Mouse (Mus musculus) embryonic facial prominence, embryonic 12.5 days (tissue): ENCODE measurements around the gene Pitpnc1. TPM values are rescaled to one million over a fixed set of nuclear protein-coding genes. Genes with fewer than 3 reads are reported as not detected.
"Not testable (repeated sequence)": the region's sequence is repeated elsewhere in the genome, so short reads cannot be mapped to it uniquely, and the experiment has no call there.

ENCODE experiments used
- ATAC-seq: fragments of 200-750 bp; cut with Nextera tagmentation; 2 replicates; pipeline ENCODE4 v1.8.0; 2017; ENCODE audit not compliant: insufficient number of reproducible peaks, insufficient read depth, low FRiP score, low TSS enrichment
- H3K27ac ChIP-seq: fragments of 300-500 bp; sonication (generic); 2 replicates; pipeline ENCODE4 v1.5.1; 2016; ENCODE audit warnings: mild to moderate bottlenecking
- H3K27me3 ChIP-seq: fragments of 300-500 bp; sonication (generic); 2 replicates; pipeline ENCODE4 v1.6.1; 2016; ENCODE audit warnings: mild to moderate bottlenecking, moderate library complexity
- H3K36me3 ChIP-seq: fragments of 300-500 bp; sonication (generic); 2 replicates; pipeline ENCODE4 v1.6.1; 2016; ENCODE audit warnings: mild to moderate bottlenecking
- H3K4me1 ChIP-seq: fragments of 300-500 bp; sonication (generic); 2 replicates; pipeline ENCODE4 v1.6.1; 2016
- H3K4me2 ChIP-seq: fragments of 300-500 bp; sonication (generic); replicated peaks from 2 replicates; pipeline ENCODE4 v1.6.1; 2016; ENCODE audit warnings: mild to moderate bottlenecking, moderate library complexity
- H3K4me3 ChIP-seq: fragments of 300-500 bp; sonication (generic); 2 replicates; pipeline ENCODE4 v1.5.1; 2016; ENCODE audit warnings: mild to moderate bottlenecking
- H3K9ac ChIP-seq: fragments of 300-500 bp; sonication (generic); 2 replicates; pipeline ENCODE4 v1.6.1; 2016; ENCODE audit warnings: mild to moderate bottlenecking, moderate library complexity
- H3K9me3 ChIP-seq: fragments of 300-500 bp; sonication (generic); 2 replicates; pipeline ENCODE4 v1.6.1; 2016; ENCODE audit warnings: mild to moderate bottlenecking, moderate library complexity
- WGBS: fragments of 180-500 bp; shearing (Covaris S2); methylation state at CpG from one replicate; pipeline ENCODE4 v1.1.7; 2016; 5-methylcytosine and 5-hydroxymethylcytosine counted together
- polyA plus RNA-seq: library from polyadenylated mRNA; unstranded; fragments of >200 nt; fragmentation: Nextera tagmentation; extraction: Ambion mirVana; gene quantifications from 2 replicates; pipeline ENCODE4 v1.2.1, GENCODE M21; 2016

Gene Pitpnc1
- 36.3 and 41.6 TPM in 2 replicates for polyA plus RNA-seq

- Histone ChIP-seq H3K9me3 (no peaks in the 10 kb centered on the region), H3K9ac (peak within 1 kb of the TSS; percentile 89), H3K27me3 (no peaks in the 10 kb centered on the region), H3K4me3 (peak within 1 kb of the TSS; percentile 84), H3K4me1 (peaks cover 25% of the 10 kb centered on the region), H3K36me3 (no peaks in the 10 kb centered on the region), H3K4me2 (peak within 1 kb of the TSS; percentile 72), H3K27ac (peak within 1 kb of the TSS; percentile 98)
- peak; percentile 86 for ATAC-seq
- WGBS: under 1% methylated on average over 37 of the region's 37 CpGs
Observed at GRCm38 (mm10) chr11:107470521-107471041, at the start of gene Pitpnc1. Gene Pitpnc1, minus strand, starts transcription at chr11:107470699.

GRCm38 (mm10) chr11:107518645-107519429 is 48.3 kb upstream of the Pitpnc1 start:
- Histone ChIP-seq H3K4me1 (no peaks in the 10 kb centered on the region), H3K36me3 (no peaks in the 10 kb centered on the region), H3K4me3 (no peak overlapping the region), H3K4me2 (no peak overlapping the region), H3K9me3 (no peaks in the 10 kb centered on the region), H3K27me3 (no peaks in the 10 kb centered on the region), H3K27ac (no peak overlapping the region), H3K9ac (no peak overlapping the region)
- no peak for ATAC-seq
- 74% methylated on average over 5 of the region's 5 CpGs for WGBS

- Histone ChIP-seq H3K9me3 (no peaks in the 10 kb centered on the region), H3K27me3 (no peaks in the 10 kb centered on the region), H3K4me1 (no peaks in the 10 kb centered on the region), H3K4me2 (no peak overlapping the region), H3K36me3 (no peaks in the 10 kb centered on the region), H3K4me3 (no peak overlapping the region), H3K27ac (no peak overlapping the region), H3K9ac (no peak overlapping the region)
- WGBS: 93% methylated on average over 2 of the region's 2 CpGs
- no peak for ATAC-seq
Observed at GRCm38 (mm10) chr11:107516387-107516786, 45.9 kb upstream of the Pitpnc1 start.

GRCm38 (mm10) chr11:107513047-107513446 is 42.5 kb upstream of the Pitpnc1 start:
- Histone ChIP-seq H3K9me3 (no peaks in the 10 kb centered on the region), H3K4me3 (no peak overlapping the region), H3K36me3 (no peaks in the 10 kb centered on the region), H3K4me2 (no peak overlapping the region), H3K9ac (no peak overlapping the region), H3K27ac (no peak overlapping the region), H3K27me3 (peaks cover 6% of the 10 kb centered on the region; the same call in 1 of the 2 replicates), H3K4me1 (peaks cover 14% of the 10 kb centered on the region)
- WGBS: 79% methylated on average over 10 of the region's 10 CpGs
- no peak for ATAC-seq

GRCm38 (mm10) chr11:107511954-107512353 is 41.5 kb upstream of the Pitpnc1 start:
- not testable (repeated sequence) for H3K27ac ChIP-seq, H3K27me3 ChIP-seq, H3K4me3 ChIP-seq, H3K9me3 ChIP-seq, H3K4me2 ChIP-seq, H3K36me3 ChIP-seq, H3K9ac ChIP-seq, ATAC-seq
- peaks cover 14% of the 10 kb centered on the region for H3K4me1 ChIP-seq
- WGBS: 47% methylated on average over 5 of the region's 5 CpGs

- H3K9me3 ChIP-seq: no peaks in the 10 kb centered on the region
- no peaks in the 10 kb centered on the region for H3K36me3 ChIP-seq
- peak overlapping the region; percentile 34 for H3K4me2 ChIP-seq
- H3K4me3 ChIP-seq: 0 out of 2 replicates have a peak overlapping the region, but pooled peaks have one; percentile 13
- H3K4me1 ChIP-seq: peaks cover 14% of the 10 kb centered on the region
- peak overlapping the region; percentile 20 for H3K9ac ChIP-seq
- H3K27me3 ChIP-seq: peaks cover 6% of the 10 kb centered on the region; the same call in 1 of the 2 replicates
- ATAC-seq: no peak
- H3K27ac ChIP-seq: no peak overlapping the region
- WGBS: 4% methylated on average over 18 of the region's 18 CpGs
Observed at GRCm38 (mm10) chr11:107510362-107511269, 40.1 kb upstream of the Pitpnc1 start.

GRCm38 (mm10) chr11:107509631-107510338 is 39.3 kb upstream of the Pitpnc1 start:
- peaks cover 6% of the 10 kb centered on the region; the same call in 1 of the 2 replicates for H3K27me3 ChIP-seq
- 8% methylated on average over 11 of the region's 11 CpGs for WGBS
- peaks cover 14% of the 10 kb centered on the region for H3K4me1 ChIP-seq
- H3K9me3 ChIP-seq: peaks cover 4% of the 10 kb centered on the region; the same call in 1 of the 2 replicates
- no peak for ATAC-seq
- no peak overlapping the region for H3K27ac ChIP-seq
- no peak overlapping the region for H3K9ac ChIP-seq
- peak overlapping the region; percentile 27; the same call in 1 of the 2 replicates for H3K4me2 ChIP-seq
- no peak overlapping the region for H3K4me3 ChIP-seq
- no peaks in the 10 kb centered on the region for H3K36me3 ChIP-seq

- H3K9me3 ChIP-seq: peaks cover 4% of the 10 kb centered on the region; the same call in 1 of the 2 replicates
- ATAC-seq: no peak
- H3K36me3 ChIP-seq: no peaks in the 10 kb centered on the region; the same call in 1 of the 2 replicates
- no peak overlapping the region for H3K4me2 ChIP-seq
- peaks cover 14% of the 10 kb centered on the region for H3K4me1 ChIP-seq
- WGBS: 69% methylated on average over 1 of the region's 1 CpGs
- no peak overlapping the region for H3K27ac ChIP-seq
- no peak overlapping the region for H3K4me3 ChIP-seq
- peaks cover 6% of the 10 kb centered on the region; the same call in 1 of the 2 replicates for H3K27me3 ChIP-seq
- H3K9ac ChIP-seq: no peak overlapping the region
Observed at GRCm38 (mm10) chr11:107506260-107506659, 35.8 kb upstream of the Pitpnc1 start.

- 91% methylated on average over 3 of the region's 4 CpGs for WGBS
- ATAC-seq, H3K4me1 ChIP-seq, H3K9ac ChIP-seq, H3K27me3 ChIP-seq, H3K4me3 ChIP-seq, H3K27ac ChIP-seq, H3K4me2 ChIP-seq, H3K9me3 ChIP-seq, H3K36me3 ChIP-seq: not testable (repeated sequence)
Observed at GRCm38 (mm10) chr11:107504364-107504763, 33.9 kb upstream of the Pitpnc1 start.

GRCm38 (mm10) chr11:107502801-107503200 is 32.3 kb upstream of the Pitpnc1 start:
- WGBS: 83% methylated on average over 8 of the region's 8 CpGs
- Histone ChIP-seq H3K4me3 (no peak overlapping the region), H3K27me3 (no peaks in the 10 kb centered on the region), H3K4me2 (no peak overlapping the region), H3K4me1 (no peaks in the 10 kb centered on the region), H3K9ac (no peak overlapping the region), H3K36me3 (peaks cover 21% of the 10 kb centered on the region), H3K27ac (no peak overlapping the region), H3K9me3 (peaks cover 4% of the 10 kb centered on the region; the same call in 1 of the 2 replicates)
- no peak for ATAC-seq

- WGBS: 97% methylated on average over 3 of the region's 3 CpGs
- no peaks in the 10 kb centered on the region for H3K9me3 ChIP-seq
- H3K4me2 ChIP-seq: no peak overlapping the region
- no peak for ATAC-seq
- no peak overlapping the region for H3K27ac ChIP-seq
- peaks cover 14% of the 10 kb centered on the region for H3K4me1 ChIP-seq
- H3K36me3 ChIP-seq: peaks cover 38% of the 10 kb centered on the region
- H3K4me3 ChIP-seq: no peak overlapping the region
- no peaks in the 10 kb centered on the region for H3K27me3 ChIP-seq
- no peak overlapping the region for H3K9ac ChIP-seq
Observed at GRCm38 (mm10) chr11:107484341-107484740, 13.8 kb upstream of the Pitpnc1 start.
